In genomic region chr4:137540356-137540755, GRCm38 (mm10) we compare ENCODE assay signal across 14 mouse cellular contexts. TPM values are rescaled to one million over a fixed set of nuclear protein-coding genes. Genes with fewer than 3 reads are reported as not detected.
DNase-seq lines count a peak whose midpoint lies in the region; ATAC-seq and TF ChIP-seq lines count a peak whose summit lies in the region.
"Had no signal": no experiment of that assay in that cellular context is flagged by ENCODE, and none has a peak within 500 bp of the region (broad histone marks: within the 10 kb centered on the region; RNA-seq: fewer than 3 reads in every experiment).

No protein-coding gene starts in this region.

- no peak overlapping the region for H3K27ac ChIP-seq in kidney, postnatal 0 days
- H3K27ac ChIP-seq in midbrain, embryonic 16.5 days (ENCODE audit: low read length), result no peak overlapping the region
- H3K27ac ChIP-seq: heart, adult 2 months had no signal

- peaks cover 83% of the 10 kb centered on the region for H3K36me3 ChIP-seq in kidney, postnatal 0 days (ENCODE audit: insufficient read depth, low read length)
- no peaks in the 10 kb centered on the region for H3K36me3 ChIP-seq in midbrain, embryonic 16.5 days (ENCODE audit: control insufficient read depth, insufficient read depth, low read length)

- no peak overlapping the region for H3K9ac ChIP-seq in kidney, postnatal 0 days (ENCODE audit: low read depth, low read length)
- H3K9ac ChIP-seq in midbrain, embryonic 16.5 days (ENCODE audit: low read depth, low read length), result no peak overlapping the region

- WGBS in kidney, postnatal 0 days, result 62% methylated on average over 14 of the region's 14 CpGs
- WGBS in midbrain, embryonic 16.5 days, result 69% methylated on average over 14 of the region's 14 CpGs

- no peak overlapping the region for H3K4me3 ChIP-seq in kidney, postnatal 0 days (replicated peaks; ENCODE audit: low read depth, low read length)
- no peak overlapping the region for H3K4me3 ChIP-seq in midbrain, embryonic 16.5 days (ENCODE audit: low read depth, low read length)
- H3K4me3 ChIP-seq: heart, adult 2 months had no signal

- peak; percentile 30; the same call in 1 of the 2 replicates for ATAC-seq in kidney, postnatal 0 days (replicated peaks; ENCODE audit: low FRiP score, low read depth)
- no peak for ATAC-seq in midbrain, embryonic 16.5 days

- H3K9me3 ChIP-seq in kidney, postnatal 0 days (replicated peaks; ENCODE audit: low read length), result no peaks in the 10 kb centered on the region
- no peaks in the 10 kb centered on the region for H3K9me3 ChIP-seq in midbrain, embryonic 16.5 days (replicated peaks; ENCODE audit: control insufficient read depth, low read length, poor library complexity, severe bottlenecking)

- DNase-seq in heart, adult 18-20 months, result peak; percentile 54 to 66
- no peak for DNase-seq in heart, adult 8-10 months (ENCODE audit: low spot score)
- DNase-seq in 416B (ENCODE audit: low read depth), result peak; percentile 37
- DNase-seq in adrenal gland, postnatal 36 days, result peak; percentile 20 to 60
- peak; percentile 43 for DNase-seq in kidney, postnatal 0 days (ENCODE audit: low spot score)
- no peak for DNase-seq in spleen, adult 12 weeks (ENCODE audit: low spot score)
- DNase-seq in urinary bladder, postnatal 14 days (ENCODE audit: low spot score), result no peak
- DNase-seq: cerebellum, postnatal 36 days had no signal

- no peaks in the 10 kb centered on the region for H3K27me3 ChIP-seq in kidney, postnatal 0 days (ENCODE audit: insufficient read depth, low read length)
- no peaks in the 10 kb centered on the region for H3K27me3 ChIP-seq in midbrain, embryonic 16.5 days (ENCODE audit: control insufficient read depth, insufficient read depth, low read depth, low read length)

- no peaks in the 10 kb centered on the region for H3K4me1 ChIP-seq in kidney, postnatal 0 days (replicated peaks; ENCODE audit: insufficient read depth, low read length)
- H3K4me1 ChIP-seq in midbrain, embryonic 16.5 days (ENCODE audit: control insufficient read depth, insufficient read depth, low read length), result no peaks in the 10 kb centered on the region

- H3K4me2 ChIP-seq in kidney, postnatal 0 days (ENCODE audit: low read length), result no peak overlapping the region
- H3K4me2 ChIP-seq in midbrain, embryonic 16.5 days (ENCODE audit: low read length), result no peak overlapping the region

- TF ChIP-seq CTCF in kidney, postnatal 0 days (IDR thresholded peaks at IDR 0.05; ENCODE audit: low read depth), result no peak

RNA-seq across cellular contexts. Expression of gene Ldlrad2, which starts 34.0 kb away (rescaled TPM):
- not detected for total RNA-seq in heart, adult 18-20 months (2021)
- total RNA-seq in heart, adult 8-10 months (2022), result not detected
- not detected for total RNA-seq in adrenal gland, postnatal 36 days (2021)
- not detected in 2 replicates for polyA plus RNA-seq in kidney, postnatal 0 days (2015; fragmentation: Nextera tagmentation; extraction: Ambion mirVana)
- polyA plus RNA-seq in midbrain, embryonic 16.5 days (2015; fragmentation: Nextera tagmentation; extraction: Ambion mirVana), result 0.97 TPM in 1 of 2 replicates, not detected in the other
- total RNA-seq: heart, adult 2 months; left cerebral cortex, postnatal 10 days had no signal
- polyA plus RNA-seq: forebrain, embryonic 11.5 days; heart, adult 2 months; intestine, embryonic 14.5 days; stomach, embryonic 14.5 days had no signal

RNA-seq across cellular contexts. Expression of gene Usp48, which starts 53.2 kb away (rescaled TPM):
- total RNA-seq in heart, adult 18-20 months (2021), result 10 to 100 TPM; 25.4 to 35.2 TPM
- total RNA-seq in heart, adult 8-10 months (2022), result 10 to 100 TPM; 29.2 to 39.0 (median 33.6) TPM
- total RNA-seq in adrenal gland, postnatal 36 days (2021), result 100 to 1,000 TPM; 100 to 116 TPM
- polyA plus RNA-seq in kidney, postnatal 0 days (2015; fragmentation: Nextera tagmentation; extraction: Ambion mirVana), result 40.4 and 49.2 TPM in 2 replicates
- 57.2 and 63.2 TPM in 2 replicates for polyA plus RNA-seq in midbrain, embryonic 16.5 days (2015; fragmentation: Nextera tagmentation; extraction: Ambion mirVana)

Comparison
In these comparisons a context has a peak if more than half of its experiments do, and no peak if none do; other contexts are left out.
1. DNase-seq: peak in heart, adult 18-20 months (2 of 2), 416B (single experiment), adrenal gland, postnatal 36 days (2 of 2) and kidney, postnatal 0 days (single experiment); none in heart, adult 8-10 months (single experiment), spleen, adult 12 weeks (single experiment) and urinary bladder, postnatal 14 days (single experiment).